Mouse (Mus musculus) stomach, embryonic 14.5 days (tissue): ENCODE data around the gene Gm7102. TPM values are rescaled to one million over a fixed set of nuclear protein-coding genes. Genes with fewer than 3 reads are reported as not detected.
"Not testable (repeated sequence)": the region's sequence is repeated elsewhere in the genome, so short reads cannot be mapped to it uniquely, and the experiment has no call there.

Experiments
- ATAC-seq: fragments of 200-750 bp; cut with Nextera tagmentation; 2 replicates; pipeline ENCODE4 v1.8.0; 2017; ENCODE audit warnings: low read depth, moderate TSS enrichment; ENCODE audit not compliant: insufficient number of reproducible peaks, insufficient read depth, low FRiP score
- H3K27ac ChIP-seq: fragments of 300-500 bp; sonication (generic); 2 replicates; pipeline ENCODE4 v1.5.1; 2014; ENCODE audit warnings: mild to moderate bottlenecking, low read length, moderate library complexity, mixed read lengths
- H3K27me3 ChIP-seq: fragments of 300-500 bp; sonication (generic); 2 replicates; pipeline ENCODE4 v1.6.1; 2014; ENCODE audit warnings: low read length, control low read depth, mixed read lengths; ENCODE audit not compliant: control insufficient read depth, insufficient read depth
- H3K36me3 ChIP-seq: fragments of 300-500 bp; sonication (generic); 2 replicates; pipeline ENCODE4 v1.6.1; 2014; ENCODE audit warnings: mild to moderate bottlenecking, control low read depth, low read length, moderate library complexity, mixed read lengths; ENCODE audit not compliant: control insufficient read depth, insufficient read depth
- H3K4me1 ChIP-seq: fragments of 300-500 bp; sonication (generic); 2 replicates; pipeline ENCODE4 v1.6.1; 2014; ENCODE audit warnings: low read length, control low read depth, mixed read lengths; ENCODE audit not compliant: control insufficient read depth, insufficient read depth
- H3K4me2 ChIP-seq: fragments of 300-500 bp; sonication (generic); replicated peaks from 2 replicates; pipeline ENCODE4 v1.6.1; 2014; ENCODE audit warnings: low read depth, low read length, control low read depth
- H3K4me3 ChIP-seq: fragments of 300-500 bp; sonication (generic); 2 replicates; pipeline ENCODE4 v1.5.1; 2014; ENCODE audit warnings: low read depth, low read length, control low read depth
- H3K9ac ChIP-seq: fragments of 300-500 bp; sonication (generic); replicated peaks from 2 replicates; pipeline ENCODE4 v1.6.1; 2014; ENCODE audit warnings: low read depth, mild to moderate bottlenecking, control low read depth, low read length, moderate library complexity, mixed read lengths
- H3K9me3 ChIP-seq: fragments of 300-500 bp; sonication (generic); 2 replicates; pipeline ENCODE4 v1.6.1; 2016; ENCODE audit warnings: low read depth, low read length, control low read depth; ENCODE audit not compliant: control insufficient read depth
- WGBS: fragments of 180-500 bp; shearing (Covaris S2); extraction: QIAGEN DNeasy Blood & Tissue Kit; methylation state at CpG from one replicate; pipeline ENCODE4 v1.1.7; 2014; 5-methylcytosine and 5-hydroxymethylcytosine counted together
- polyA plus RNA-seq: library from polyadenylated mRNA; unstranded; fragments of >200 nt; fragmentation: Nextera tagmentation; extraction: Ambion mirVana; gene quantifications from 2 replicates; pipeline ENCODE4 v1.2.1, GENCODE M21; 2014

The Gm7102 gene
- polyA plus RNA-seq: 0.22 TPM in 1 of 2 replicates, not detected in the other

DNA sequence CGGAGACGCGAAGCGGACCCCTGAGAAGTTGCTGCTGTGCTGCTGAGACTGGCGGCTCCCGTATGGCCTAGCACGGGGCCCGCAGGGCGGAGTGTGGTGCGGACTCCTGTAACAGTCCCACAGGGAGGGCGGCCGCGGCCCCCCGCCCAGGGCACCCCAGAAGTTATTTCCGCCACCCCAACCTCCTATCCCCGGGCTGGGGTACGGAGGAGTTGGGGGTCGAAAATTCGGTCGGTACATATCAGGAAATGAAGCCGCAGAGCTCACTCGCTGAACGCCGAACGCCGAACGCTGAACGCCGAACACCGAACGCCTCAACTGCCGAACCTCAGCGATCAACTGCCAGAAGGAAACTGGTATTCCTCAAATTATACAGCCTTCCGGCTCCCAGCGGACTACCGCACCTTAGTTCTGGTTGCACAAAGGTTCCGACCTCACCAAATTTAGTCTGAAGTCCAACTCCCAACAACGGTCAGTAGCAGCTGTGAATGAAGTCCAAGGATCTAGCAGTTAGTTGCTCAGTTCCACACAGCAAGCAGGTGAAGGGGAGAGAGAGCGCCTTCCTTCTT lies at the start of gene Gm7102:
Gene Gm7102 (minus strand): TSS at position 554 of the 569 bp plus-strand sequence.
- 0 out of 2 replicates have a peak within 1 kb of the TSS, but pooled peaks have one; percentile 14 for H3K9ac ChIP-seq
- no peaks in the 10 kb centered on the region for H3K9me3 ChIP-seq
- no peak within 1 kb of the TSS for H3K27ac ChIP-seq
- H3K36me3 ChIP-seq: no peaks in the 10 kb centered on the region
- peak within 1 kb of the TSS; percentile 46 for H3K4me2 ChIP-seq
- H3K4me1 ChIP-seq: no peaks in the 10 kb centered on the region
- no peak for ATAC-seq
- peak within 1 kb of the TSS; percentile 24 for H3K4me3 ChIP-seq
- no peaks in the 10 kb centered on the region for H3K27me3 ChIP-seq
- WGBS: 18% methylated on average over 39 of the region's 39 CpGs

DNA sequence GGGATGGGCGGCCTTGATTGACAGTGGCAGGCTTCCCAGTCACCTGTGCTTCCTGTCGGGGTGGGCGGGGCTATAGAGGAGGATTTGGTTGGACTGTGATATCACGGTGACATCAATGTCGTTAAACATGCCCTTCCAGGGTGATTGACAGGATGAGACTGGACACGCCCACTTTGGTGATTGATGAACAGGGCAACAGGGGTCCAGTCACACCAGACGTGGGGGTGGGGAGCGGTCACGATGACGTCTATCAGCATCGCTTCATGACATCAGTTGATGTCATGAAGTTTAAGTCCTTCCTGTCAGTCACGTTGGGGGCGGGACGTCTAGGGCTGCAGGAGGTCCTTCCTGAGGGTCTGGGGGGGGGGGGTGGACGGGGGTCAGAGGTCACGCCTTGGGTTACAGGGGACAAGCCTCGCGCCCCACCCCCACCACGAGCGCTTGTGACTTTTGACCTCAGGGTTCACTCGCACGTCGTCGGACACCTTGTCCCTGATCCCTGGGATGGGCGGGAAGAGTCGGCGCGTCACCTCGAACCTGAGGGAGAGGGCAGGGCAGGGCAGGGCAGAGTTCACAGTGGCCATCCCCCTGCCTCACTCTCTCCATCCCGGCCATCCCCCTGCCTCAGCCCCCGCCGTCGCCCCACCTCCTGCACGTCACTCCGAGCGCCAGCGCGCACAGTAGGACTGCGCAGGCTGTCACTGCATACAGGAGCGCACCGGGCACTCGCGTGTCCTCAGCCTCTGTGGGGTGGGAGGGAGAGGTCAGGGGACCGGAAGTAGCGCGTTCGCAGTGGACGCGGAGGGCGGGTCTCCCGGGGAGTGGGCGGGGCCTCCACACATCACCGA lies 48.8 kb upstream of the Gm7102 start:
- 34% methylated on average over 53 of the region's 53 CpGs for WGBS
- Histone ChIP-seq H3K27me3 (no peaks in the 10 kb centered on the region), H3K4me1 (no peaks in the 10 kb centered on the region), H3K27ac (no peak overlapping the region), H3K4me2 (peak overlapping the region; percentile 51), H3K36me3 (no peaks in the 10 kb centered on the region), H3K9me3 (no peaks in the 10 kb centered on the region), H3K4me3 (peak overlapping the region; percentile 56), H3K9ac (no peak overlapping the region)
- peak; percentile 9 for ATAC-seq

DNA sequence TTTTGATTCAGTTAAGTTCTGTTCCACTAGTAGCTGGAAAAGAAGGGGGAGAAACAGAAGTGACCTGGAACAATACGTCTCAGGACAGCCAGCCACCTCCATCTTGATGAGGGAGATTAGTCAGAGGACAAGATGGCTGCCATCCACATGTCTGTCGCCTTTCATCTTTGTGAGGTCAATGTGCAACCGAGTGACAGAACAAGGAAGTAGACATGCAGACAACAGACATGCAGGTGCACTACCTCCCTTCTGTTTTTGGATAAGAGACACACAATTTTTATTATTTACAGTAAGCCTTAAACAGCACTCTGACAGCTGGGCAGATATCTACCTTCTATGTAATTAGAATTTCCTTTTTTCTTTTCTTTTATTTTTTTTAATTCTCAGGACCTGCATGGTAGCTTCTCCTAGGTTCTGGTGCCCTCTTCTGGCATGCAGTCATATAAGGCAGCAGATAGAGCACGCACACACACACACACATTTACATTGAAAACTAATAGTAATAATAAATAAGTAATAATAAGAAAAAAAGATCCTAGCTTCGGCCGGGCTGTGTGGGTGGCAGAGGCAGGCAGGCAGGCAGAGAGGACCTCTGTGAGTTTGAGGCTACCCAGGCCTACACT lies 47.7 kb upstream of the Gm7102 start:
- Histone ChIP-seq H3K9me3 (no peaks in the 10 kb centered on the region), H3K4me3 (no peak overlapping the region), H3K27ac (no peak overlapping the region), H3K27me3 (no peaks in the 10 kb centered on the region), H3K4me2 (no peak overlapping the region), H3K9ac (no peak overlapping the region), H3K4me1 (no peaks in the 10 kb centered on the region), H3K36me3 (no peaks in the 10 kb centered on the region)
- ATAC-seq: no peak
- 91% methylated on average over 6 of the region's 6 CpGs for WGBS

DNA sequence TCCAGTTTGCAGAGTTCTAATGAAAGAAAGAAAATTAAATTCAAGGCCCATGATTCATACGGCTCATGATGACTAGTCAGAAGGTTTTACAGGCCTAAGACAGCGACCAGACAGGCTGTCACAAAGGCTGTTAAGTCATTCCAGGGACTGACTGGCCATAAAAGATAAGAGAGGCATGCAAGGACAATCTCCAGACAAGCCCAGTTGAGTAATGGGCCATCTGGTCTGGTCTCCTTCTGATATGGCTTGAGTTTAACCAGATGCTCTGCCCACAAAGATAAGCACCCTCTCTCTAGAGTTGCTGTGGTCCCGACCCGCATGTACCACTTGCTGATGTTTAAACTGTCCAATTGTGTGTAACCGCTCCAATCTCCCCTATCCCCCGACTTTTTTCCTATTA lies 31.4 kb upstream of the Gm7102 start:
- ATAC-seq, H3K27ac ChIP-seq, H3K4me2 ChIP-seq, H3K27me3 ChIP-seq, H3K4me1 ChIP-seq, H3K9me3 ChIP-seq, H3K36me3 ChIP-seq, H3K4me3 ChIP-seq, H3K9ac ChIP-seq: not testable (repeated sequence)
- whole genome bisulfite sequencing: 77% methylated on average over 6 of the region's 6 CpGs

DNA sequence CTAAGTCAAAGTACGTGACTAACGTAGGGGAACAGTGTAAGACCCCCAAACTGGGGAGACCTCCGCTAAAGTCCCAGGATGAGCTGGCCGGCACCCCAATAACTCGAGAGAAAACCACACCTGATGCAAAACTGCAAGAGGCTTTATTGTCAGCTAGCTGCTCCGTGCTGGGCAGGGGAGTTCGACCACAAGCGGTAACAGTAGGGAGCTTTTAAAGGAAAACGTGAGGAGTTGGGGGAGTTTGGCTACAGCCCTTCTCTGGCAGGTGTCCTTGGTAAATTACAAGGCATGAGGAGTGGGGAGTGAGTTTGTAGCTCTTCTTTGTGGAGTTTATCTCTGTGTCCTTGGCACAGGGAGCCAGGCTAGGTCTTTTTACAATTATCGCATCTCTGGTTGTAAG lies 23.7 kb upstream of the Gm7102 start:
- H3K36me3 ChIP-seq: no peaks in the 10 kb centered on the region
- no peak overlapping the region for H3K4me2 ChIP-seq
- no peaks in the 10 kb centered on the region for H3K9me3 ChIP-seq
- H3K27ac ChIP-seq: no peak overlapping the region
- no peak overlapping the region for H3K4me3 ChIP-seq
- H3K27me3 ChIP-seq: no peaks in the 10 kb centered on the region
- H3K4me1 ChIP-seq: no peaks in the 10 kb centered on the region
- 22% methylated on average over 10 of the region's 10 CpGs for WGBS
- H3K9ac ChIP-seq: no peak overlapping the region
- no peak for ATAC-seq

DNA sequence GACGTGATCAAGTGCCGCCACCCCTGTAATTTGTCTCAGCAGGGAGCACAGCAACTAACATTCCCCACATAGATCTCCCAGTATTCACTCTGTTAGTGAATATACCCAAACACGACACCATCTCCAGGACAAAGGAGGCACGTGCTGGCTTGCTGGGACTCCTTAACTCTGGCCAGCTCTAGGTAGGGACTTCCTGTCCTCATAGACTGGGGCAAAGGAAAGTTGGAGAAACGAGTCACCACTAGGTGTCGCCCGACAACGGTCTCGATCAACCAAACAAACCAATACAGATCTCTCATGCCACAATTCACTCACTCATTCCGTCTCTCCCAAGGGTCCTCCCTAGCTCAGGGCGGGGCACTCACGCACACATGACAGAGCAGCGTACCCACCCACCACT lies 23.2 kb upstream of the Gm7102 start:
- no peaks in the 10 kb centered on the region for H3K27me3 ChIP-seq
- no peak overlapping the region for H3K27ac ChIP-seq
- H3K4me2 ChIP-seq: no peak overlapping the region
- no peak overlapping the region for H3K9ac ChIP-seq
- no peaks in the 10 kb centered on the region for H3K4me1 ChIP-seq
- H3K9me3 ChIP-seq: no peaks in the 10 kb centered on the region
- WGBS: 14% methylated on average over 13 of the region's 13 CpGs
- H3K36me3 ChIP-seq: no peaks in the 10 kb centered on the region
- H3K4me3 ChIP-seq: no peak overlapping the region
- ATAC-seq: no peak

DNA sequence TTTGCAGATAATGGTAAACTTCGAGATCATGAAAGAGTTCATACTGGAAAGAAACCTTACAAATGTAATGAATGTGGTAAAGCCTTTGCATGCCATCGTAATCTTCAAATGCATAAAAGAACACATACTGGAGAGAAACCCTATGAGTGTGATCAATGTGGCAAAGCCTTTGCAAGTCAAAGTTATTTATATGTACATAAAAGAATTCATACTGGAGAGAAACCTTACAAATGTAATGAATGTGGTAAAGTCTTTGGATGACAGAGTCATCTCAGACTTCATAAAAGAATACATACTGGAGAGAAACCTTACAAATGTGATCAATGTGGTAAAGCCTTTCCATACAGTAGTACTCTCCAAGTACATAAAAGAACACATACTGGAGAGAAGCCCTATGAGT lies 7.5 kb upstream of the Gm7102 start, which contains the start of gene Gm6020:
Gene Gm6020 (plus strand): TSS at position 301 of the 400 bp plus-strand sequence.
- not testable (repeated sequence) for H3K4me2 ChIP-seq, H3K9me3 ChIP-seq, H3K27me3 ChIP-seq, H3K27ac ChIP-seq, H3K9ac ChIP-seq, H3K4me1 ChIP-seq, H3K4me3 ChIP-seq, H3K36me3 ChIP-seq, ATAC-seq
- WGBS: 88% methylated on average over 2 of the region's 2 CpGs

DNA sequence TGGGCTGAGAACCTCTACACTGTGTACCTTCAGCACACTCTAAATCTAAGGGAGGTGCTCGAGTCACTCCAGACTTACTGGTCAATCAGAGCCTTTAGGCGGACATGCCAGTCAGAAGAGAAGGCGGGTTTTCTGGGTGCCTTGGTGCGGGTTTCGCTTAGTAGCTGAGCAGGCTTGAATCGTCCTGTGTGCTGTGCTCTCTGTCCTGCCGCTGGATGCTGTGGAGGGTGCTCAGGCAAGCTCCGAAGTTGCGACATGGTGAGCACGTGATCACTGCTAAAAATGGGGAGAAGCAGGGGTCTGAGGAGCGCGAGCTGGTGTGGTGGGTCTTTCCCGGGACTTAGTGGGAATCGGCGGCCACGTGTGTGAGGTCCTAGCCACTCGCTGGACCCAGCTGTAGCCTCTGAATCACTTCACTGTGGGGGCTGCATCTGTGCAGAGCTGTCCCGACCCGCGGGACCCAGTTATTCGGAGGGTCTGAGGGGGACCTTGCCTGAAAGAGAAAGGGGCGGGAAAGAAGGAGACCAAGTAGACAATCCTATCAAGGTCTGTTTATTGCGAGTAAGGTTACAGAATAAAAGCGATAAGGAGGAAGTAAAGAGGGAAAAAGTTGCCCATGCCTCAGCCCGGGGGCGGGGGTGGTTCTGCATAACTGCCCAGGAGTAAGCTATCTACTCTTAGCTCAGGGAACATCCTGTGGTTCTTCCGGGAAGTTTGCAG lies 24.2 kb downstream of the Gm7102 start:
- Histone ChIP-seq H3K9me3 (no peaks in the 10 kb centered on the region), H3K4me2 (peak overlapping the region; percentile 52), H3K27ac (no peak overlapping the region), H3K9ac (0 out of 2 replicates have a peak overlapping the region, but pooled peaks have one; percentile 14), H3K4me3 (peak overlapping the region; percentile 35), H3K36me3 (no peaks in the 10 kb centered on the region), H3K27me3 (no peaks in the 10 kb centered on the region), H3K4me1 (no peaks in the 10 kb centered on the region)
- 5% methylated on average over 27 of the region's 27 CpGs for WGBS
- peak; percentile 80 for ATAC-seq
